Mouse (Mus musculus) C2C12 (cell line): Measurements from ENCODE around the gene Gm7544. TPM values are rescaled to one million over a fixed set of nuclear protein-coding genes. Genes with fewer than 3 reads are reported as not detected.
"Not testable (repeated sequence)": the region's sequence is repeated elsewhere in the genome, so short reads cannot be mapped to it uniquely, and the experiment has no call there.

ENCODE experiments used
- H3K27me3 ChIP-seq: one replicate; pipeline ENCODE4 v1.6.1; 2011; ENCODE audit not compliant: control insufficient read depth, insufficient read depth, insufficient read length
- H3K36me3 ChIP-seq: one replicate; pipeline ENCODE4 v1.6.1; 2011; ENCODE audit not compliant: control insufficient read depth, insufficient read depth
- H3K4me3 ChIP-seq: one replicate; pipeline ENCODE4 v1.5.1; 2011; ENCODE audit warnings: mild to moderate bottlenecking, control low read depth; ENCODE audit not compliant: poor library complexity, insufficient read depth, severe bottlenecking
- H3K79me2 ChIP-seq: one replicate; pipeline ENCODE4 v1.6.1; 2011; ENCODE audit not compliant: control insufficient read depth, insufficient read depth
- H3K79me3 ChIP-seq: one replicate; pipeline ENCODE4 v1.6.1; 2011; ENCODE audit warnings: low read depth, control low read depth
- H3ac ChIP-seq: one replicate; pipeline ENCODE3; 2011; ENCODE audit warnings: low read depth; ENCODE audit not compliant: control insufficient read depth, insufficient read length
- CEBPB ChIP-seq: IDR thresholded peaks from one replicate; pipeline ENCODE4 v1.6.1; 2011; ENCODE audit warnings: low read depth, mild to moderate bottlenecking, control low read depth, moderate library complexity
- CTCF ChIP-seq: IDR thresholded peaks from one replicate; pipeline ENCODE4 v1.5.1; 2011; ENCODE audit not compliant: control insufficient read depth, insufficient read depth, insufficient read length
- FOSL1 ChIP-seq: IDR thresholded peaks from one replicate; pipeline ENCODE4 v1.8.0; 2011; ENCODE audit warnings: mild to moderate bottlenecking, low read length; ENCODE audit not compliant: poor library complexity, insufficient read depth, severe bottlenecking
- MAX ChIP-seq: IDR thresholded peaks from one replicate; pipeline ENCODE4 v1.6.1; 2011; ENCODE audit warnings: mild to moderate bottlenecking, control low read depth
- MYOD1 ChIP-seq: IDR thresholded peaks from one replicate; pipeline ENCODE4 v1.6.1; 2011; ENCODE audit warnings: low read depth; ENCODE audit not compliant: control insufficient read depth, insufficient read length
- MYOG ChIP-seq: IDR thresholded peaks from one replicate; pipeline ENCODE4 v1.6.1; 2011; ENCODE audit not compliant: control insufficient read depth, insufficient read length; ENCODE audit errors: extremely low read depth
- USF1 ChIP-seq: IDR thresholded peaks from one replicate; pipeline ENCODE4 v1.6.1; 2011; ENCODE audit warnings: low read depth, mild to moderate bottlenecking, control low read depth, moderate library complexity
- polyA plus RNA-seq: library from polyadenylated mRNA; unstranded; fragments of >200 nt; fragmentation: generic; extraction: Trizol; gene quantifications from one replicate; pipeline ENCODE4 v1.2.1, GENCODE M21; 2012; ENCODE audit warnings: missing spikeins

Gene Gm7544
- polyA plus RNA-seq, 1 experiment, result not detected

GRCm38 (mm10) chr1:82938666-82939065 lies 17.1 kb downstream of the Gm7544 start:
- Histone ChIP-seq H3K4me3 (no peak overlapping the region), H3K27me3 (no peaks in the 10 kb centered on the region), H3K36me3 (no peaks in the 10 kb centered on the region), H3K79me3 (no peaks in the 10 kb centered on the region), H3ac (no peak overlapping the region), H3K79me2 (no peaks in the 10 kb centered on the region)
- TF ChIP-seq MAX, result no peak
- no peak for TF ChIP-seq USF1
- TF ChIP-seq CEBPB, result no peak
- no peak for TF ChIP-seq MYOD1
- no peak for TF ChIP-seq FOSL1
- TF ChIP-seq MYOG, result no peak
- TF ChIP-seq CTCF, result no peak

DNA sequence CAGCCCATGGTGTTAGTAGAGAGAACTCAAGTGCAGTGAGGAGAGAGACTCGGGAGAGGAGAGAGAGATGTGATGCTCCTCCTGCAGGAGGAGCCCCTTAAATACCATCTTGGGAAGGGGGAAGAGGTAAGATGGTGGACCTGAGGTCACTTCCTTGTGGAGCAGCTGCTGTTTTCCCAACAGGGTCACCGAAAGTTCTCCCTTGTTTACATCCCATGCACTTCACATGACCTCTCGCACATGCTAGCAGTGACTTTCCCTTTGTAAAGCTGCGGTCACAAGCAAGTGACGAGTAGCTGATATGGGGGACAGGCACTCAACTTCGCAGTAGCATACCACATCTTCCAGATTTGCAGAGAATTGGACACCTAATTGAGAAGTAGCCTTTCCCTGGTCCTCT lies 24.5 kb downstream of the Gm7544 start, which contains the start of gene Gm6217:
Gene Gm6217 (minus strand): TSS at position 74 of the 400 bp plus-strand sequence.
- not testable (repeated sequence) for H3K79me3 ChIP-seq, H3K36me3 ChIP-seq, H3ac ChIP-seq, H3K4me3 ChIP-seq, H3K79me2 ChIP-seq
- H3K27me3 ChIP-seq, result peaks cover 16% of the 10 kb centered on the region

- H3K4me3 ChIP-seq, H3ac ChIP-seq, H3K36me3 ChIP-seq, H3K79me2 ChIP-seq, H3K79me3 ChIP-seq: not testable (repeated sequence)
- peaks cover 16% of the 10 kb centered on the region for H3K27me3 ChIP-seq
Measured at GRCm38 (mm10) chr1:82930558-82930957, 25.3 kb downstream of the Gm7544 start.

DNA sequence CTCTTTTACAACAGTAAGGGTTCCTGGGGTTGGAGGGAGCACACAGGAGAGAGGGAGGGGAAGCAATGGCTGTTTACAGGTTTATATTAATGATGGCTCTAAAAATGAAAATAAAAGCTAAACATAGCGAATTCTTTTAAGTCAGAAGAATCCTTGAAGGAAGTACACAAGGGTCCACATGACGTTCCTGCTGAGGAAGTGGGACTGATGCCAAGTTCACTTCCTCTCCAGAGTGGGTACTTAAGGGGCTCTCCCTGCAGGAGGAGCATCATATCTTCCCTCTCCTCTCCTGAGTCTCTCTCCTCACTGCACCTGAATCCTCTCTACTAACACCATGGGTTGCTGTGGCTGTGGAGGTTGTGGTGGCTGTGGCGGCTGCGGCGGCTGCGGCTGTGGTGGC lies 31.2 kb downstream of the Gm7544 start, which contains the start of gene A030014E15Rik:
Gene A030014E15Rik (plus strand): TSS at position 268 of the 400 bp plus-strand sequence.
- TF ChIP-seq MYOG, result no peak
- Histone ChIP-seq H3ac (no peak within 1 kb of the TSS), H3K79me3 (no peaks in the 10 kb centered on the region), H3K36me3 (no peaks in the 10 kb centered on the region), H3K4me3 (no peak within 1 kb of the TSS), H3K27me3 (peaks cover 14% of the 10 kb centered on the region), H3K79me2 (no peaks in the 10 kb centered on the region)

- not testable (repeated sequence) for H3K4me3 ChIP-seq, H3K79me3 ChIP-seq, H3K27me3 ChIP-seq, H3K36me3 ChIP-seq, H3ac ChIP-seq, H3K79me2 ChIP-seq
Measured at GRCm38 (mm10) chr1:82913434-82913833, 42.4 kb downstream of the Gm7544 start.

GRCm38 (mm10) chr1:82913025-82913424 lies 42.8 kb downstream of the Gm7544 start, which contains the start of gene A030005L19Rik:
TSS of gene A030005L19Rik (plus strand) at chr1:82913325.
- Histone ChIP-seq H3K79me3 (no peaks in the 10 kb centered on the region), H3ac (no peak within 1 kb of the TSS), H3K4me3 (no peak within 1 kb of the TSS), H3K27me3 (no peaks in the 10 kb centered on the region), H3K36me3 (no peaks in the 10 kb centered on the region), H3K79me2 (no peaks in the 10 kb centered on the region)
- TF ChIP-seq MAX, result no peak
- TF ChIP-seq MYOD1, result no peak
- TF ChIP-seq USF1, result no peak
- no peak for TF ChIP-seq MYOG
- TF ChIP-seq CEBPB, result no peak
- no peak for TF ChIP-seq CTCF
- TF ChIP-seq FOSL1, result no peak

DNA sequence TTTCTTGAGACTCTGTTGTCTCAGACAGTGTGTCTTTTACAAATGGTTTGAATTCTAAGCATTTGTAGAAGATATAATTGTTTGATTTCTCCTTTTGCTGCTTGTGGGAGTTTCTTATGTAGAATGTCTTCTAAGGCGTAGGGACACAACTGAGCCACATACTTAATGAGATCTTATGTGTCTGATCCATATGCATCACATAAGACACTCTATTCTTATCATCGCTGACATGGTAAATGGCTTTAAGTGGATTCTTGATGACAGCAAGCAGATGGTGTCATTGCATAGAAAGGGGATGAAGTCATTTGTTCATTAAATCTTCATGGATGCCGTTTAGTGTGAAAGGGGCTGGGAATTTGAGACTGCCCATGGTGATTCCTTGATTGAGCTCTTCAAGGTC lies 49.9 kb downstream of the Gm7544 start:
- no peak for TF ChIP-seq CEBPB
- TF ChIP-seq USF1, result no peak
- TF ChIP-seq MYOD1, result no peak
- TF ChIP-seq CTCF, result no peak
- no peak for TF ChIP-seq FOSL1
- no peak for TF ChIP-seq MAX
- TF ChIP-seq MYOG, result no peak
- H3K79me3 ChIP-seq, result no peaks in the 10 kb centered on the region
- no peaks in the 10 kb centered on the region for H3K27me3 ChIP-seq
- no peaks in the 10 kb centered on the region for H3K79me2 ChIP-seq
- H3ac ChIP-seq, result no peak overlapping the region
- H3K36me3 ChIP-seq, result peaks cover 17% of the 10 kb centered on the region
- no peak overlapping the region for H3K4me3 ChIP-seq

Other genes starting within 250 kb of the Gm7544 start
- gene Mff, start 231.1 kb downstream of the Gm7544 start, polyA plus RNA-seq, result 80.6 TPM
- not detected for gene Tm4sf20, start 187.6 kb downstream of the Gm7544 start, polyA plus RNA-seq
- gene Gm47791, start 184.8 kb downstream of the Gm7544 start, polyA plus RNA-seq, result not detected
- 26.9 TPM for gene Agfg1, start 116.5 kb downstream of the Gm7544 start, polyA plus RNA-seq
- gene A030005L19Rik, start 42.7 kb downstream of the Gm7544 start, polyA plus RNA-seq, result 0.12 TPM
- gene A030014E15Rik, start 31.1 kb downstream of the Gm7544 start, polyA plus RNA-seq, result not detected
- not detected for gene Gm6217, start 24.6 kb downstream of the Gm7544 start, polyA plus RNA-seq
- not detected for gene A030003K21Rik, start 12.6 kb downstream of the Gm7544 start, polyA plus RNA-seq
- gene Gm47955, start 4.3 kb upstream of the Gm7544 start, polyA plus RNA-seq, result not detected
- not detected for gene Gm47959, start 44.5 kb upstream of the Gm7544 start, polyA plus RNA-seq
- gene Slc19a3, start 82.4 kb upstream of the Gm7544 start, polyA plus RNA-seq, result not detected
- not detected for gene Krtap28-10, start 86.5 kb upstream of the Gm7544 start, polyA plus RNA-seq
- gene Gm47969, start 88.9 kb upstream of the Gm7544 start, polyA plus RNA-seq, result not detected
- not detected for gene A030005K14Rik, start 103.4 kb upstream of the Gm7544 start, polyA plus RNA-seq
- gene Krtap28-13, start 104.9 kb upstream of the Gm7544 start, polyA plus RNA-seq, result not detected
- gene Ccl20, start 160.8 kb upstream of the Gm7544 start, polyA plus RNA-seq, result not detected
- not detected for gene Daw1, start 203.7 kb upstream of the Gm7544 start, polyA plus RNA-seq